In genomic region chr8:106545149-106545548, GRCm38 (mm10) we compare ENCODE assay signal across 19 mouse cellular contexts. TPM values are rescaled to one million over a fixed set of nuclear protein-coding genes. Genes with fewer than 3 reads are reported as not detected.
DNase-seq lines count a peak whose midpoint lies in the region; ATAC-seq and TF ChIP-seq lines count a peak whose summit lies in the region.
"Had no signal": no experiment of that assay in that cellular context is flagged by ENCODE, and none has a peak within 500 bp of the region (broad histone marks: within the 10 kb centered on the region; RNA-seq: fewer than 3 reads in every experiment).

No protein-coding gene starts in this region.

- no peaks in the 10 kb centered on the region for H3K36me3 ChIP-seq in heart, adult 2 months (ENCODE audit: control insufficient read depth, insufficient read depth, low read length)
- peaks cover 15% of the 10 kb centered on the region; the same call in 1 of the 2 replicates for H3K36me3 ChIP-seq in lung, embryonic 14.5 days (ENCODE audit: insufficient read depth)
- no peaks in the 10 kb centered on the region for H3K36me3 ChIP-seq in MEL (ENCODE audit: control insufficient read depth in 1 of 2, insufficient read depth in 2 of 2, low read length in 2 of 2)
- H3K36me3 ChIP-seq: liver, embryonic 15.5 days; midbrain, embryonic 13.5 days; neural tube, embryonic 12.5 days had no signal

- H3K27ac ChIP-seq in heart, adult 2 months: no peak overlapping the region
- H3K27ac ChIP-seq in lung, embryonic 14.5 days (ENCODE audit: low read depth): no peak overlapping the region
- no peak overlapping the region for H3K27ac ChIP-seq in MEL (ENCODE audit: control insufficient read depth, low read depth, low read length)
- H3K27ac ChIP-seq: embryonic facial prominence, embryonic 10.5 days; forebrain, embryonic 10.5 days; hindbrain, embryonic 10.5 days; liver, embryonic 15.5 days; midbrain, embryonic 13.5 days; neural tube, embryonic 12.5 days had no signal

- no peaks in the 10 kb centered on the region for H3K27me3 ChIP-seq in heart, adult 2 months (ENCODE audit: control insufficient read depth, insufficient read depth, low read length)
- H3K27me3 ChIP-seq in lung, embryonic 14.5 days (ENCODE audit: insufficient read depth, low read length): no peaks in the 10 kb centered on the region
- no peaks in the 10 kb centered on the region for H3K27me3 ChIP-seq in MEL (ENCODE audit: control insufficient read depth in 1 of 2, insufficient read depth in 2 of 2, low read length in 2 of 2)
- H3K27me3 ChIP-seq: liver, embryonic 15.5 days; midbrain, embryonic 13.5 days; neural tube, embryonic 12.5 days had no signal

- ATAC-seq in lung, embryonic 14.5 days (ENCODE audit: insufficient read depth): no peak
- peak; percentile 47; the same call in 1 of the 2 replicates for ATAC-seq in megakaryocyte-erythroid progenitor cell, adult 5-6 weeks (replicated peaks; ENCODE audit: low FRiP score, low TSS enrichment, poor library complexity, severe bottlenecking)
- ATAC-seq: midbrain, embryonic 13.5 days had no signal

- TF ChIP-seq EP300 in heart, adult 2 months (IDR thresholded peaks at IDR 0.05; ENCODE audit: insufficient read depth, low read depth, low read length): no peak
- TF ChIP-seq EP300 in MEL (IDR thresholded peaks at IDR 0.05; ENCODE audit: low read depth in 1 of 2, low read length in 2 of 2): no peak

- no peaks in the 10 kb centered on the region for H3K9me3 ChIP-seq in lung, embryonic 14.5 days (ENCODE audit: low read depth, low read length)
- H3K9me3 ChIP-seq in MEL (replicated peaks; ENCODE audit: insufficient read depth, low read length): no peaks in the 10 kb centered on the region
- H3K9me3 ChIP-seq: embryonic facial prominence, embryonic 10.5 days; forebrain, embryonic 10.5 days; hindbrain, embryonic 10.5 days; liver, embryonic 15.5 days; midbrain, embryonic 13.5 days; neural tube, embryonic 12.5 days had no signal

- H3K79me2 ChIP-seq in heart, adult 2 months (replicated peaks; ENCODE audit: control insufficient read depth, insufficient read depth, low read length): no peaks in the 10 kb centered on the region
- H3K79me2 ChIP-seq in MEL (ENCODE audit: control insufficient read depth, insufficient read depth, low read length, poor library complexity): no peaks in the 10 kb centered on the region

- H3K4me1 ChIP-seq in heart, adult 2 months (ENCODE audit: control insufficient read depth, insufficient read depth, low read length): no peaks in the 10 kb centered on the region
- H3K4me1 ChIP-seq in lung, embryonic 14.5 days (ENCODE audit: insufficient read depth): no peaks in the 10 kb centered on the region
- no peaks in the 10 kb centered on the region for H3K4me1 ChIP-seq in MEL (ENCODE audit: control insufficient read depth in 1 of 2, insufficient read depth in 2 of 2, low read length in 2 of 2)
- H3K4me1 ChIP-seq: embryonic facial prominence, embryonic 10.5 days; hindbrain, embryonic 10.5 days; liver, embryonic 15.5 days; midbrain, embryonic 13.5 days; neural tube, embryonic 12.5 days had no signal

- no peak for DNase-seq in heart, adult 2 months
- no peak for DNase-seq in heart, postnatal 25 days (ENCODE audit: low spot score)
- DNase-seq in lung, embryonic 14.5 days: peak; percentile 20
- no peak for DNase-seq in lung, postnatal 10 days
- DNase-seq in MEL (ENCODE audit: low read depth, low spot score): peak; percentile 22
- no peak for DNase-seq in cerebellum, adult 11 months
- no peak for DNase-seq in spleen, adult 12 weeks (ENCODE audit: low spot score)
- DNase-seq: cerebellum, adult 11-12 months had no signal

- no peak for TF ChIP-seq POLR2A in heart, adult 2 months (IDR thresholded peaks at IDR 0.05; ENCODE audit: insufficient read depth, low read depth, low read length)
- no peak for TF ChIP-seq POLR2A in MEL (IDR thresholded peaks at IDR 0.05; ENCODE audit: control insufficient read depth in 1 of 2, insufficient read depth in 1 of 2, low read depth in 1 of 2, low read length in 2 of 2, poor library complexity in 1 of 2)

- intact Hi-C loops in heart, adult 2 months (cut with DNase I): no loop called here
- intact Hi-C loops in heart, postnatal 25 days (cut with DNase I): loop anchor here (1.0 kb wide), 1 partner anchor 102 kb away; no protein-coding TSS in a partner anchor

- H3K9ac ChIP-seq in heart, adult 2 months (ENCODE audit: low read depth, low read length): no peak overlapping the region
- no peak overlapping the region for H3K9ac ChIP-seq in lung, embryonic 14.5 days
- no peak overlapping the region for H3K9ac ChIP-seq in MEL (ENCODE audit: control insufficient read depth, low read depth, low read length, poor library complexity, severe bottlenecking)
- H3K9ac ChIP-seq: liver, embryonic 15.5 days; midbrain, embryonic 13.5 days; neural tube, embryonic 12.5 days had no signal

- H3K4me2 ChIP-seq in lung, embryonic 14.5 days: no peak overlapping the region
- H3K4me2 ChIP-seq: liver, embryonic 15.5 days; midbrain, embryonic 13.5 days; neural tube, embryonic 12.5 days had no signal

- TF ChIP-seq RAD21 in MEL (IDR thresholded peaks at IDR 0.05; ENCODE audit: low read depth, low read length): peak; percentile 44

- WGBS in heart, adult 2 months: 65% methylated on average over 2 of the region's 2 CpGs
- 71% methylated on average over 2 of the region's 2 CpGs for WGBS in lung, embryonic 14.5 days

- peak; percentile 48 for TF ChIP-seq CTCF in heart, adult 2 months (IDR thresholded peaks at IDR 0.05)
- TF ChIP-seq CTCF in lung, embryonic 14.5 days (IDR thresholded peaks at IDR 0.05; ENCODE audit: low read depth): peak; percentile 19
- peak; percentile 27 to 63 (median 46); a peak in 5 of 6 replicates for TF ChIP-seq CTCF in MEL (IDR thresholded peaks at IDR 0.05 in 2 of 3, conservative IDR thresholded peaks at IDR 0.05 in 1 of 3; ENCODE audit: control insufficient read depth in 1 of 3, insufficient read depth in 1 of 3, low read depth in 2 of 3, low read length in 3 of 3, poor library complexity in 1 of 3, severe bottlenecking in 1 of 3)

- H3K4me3 ChIP-seq in heart, adult 2 months: no peak overlapping the region
- no peak overlapping the region for H3K4me3 ChIP-seq in lung, embryonic 14.5 days (ENCODE audit: low read depth, low read length)
- no peak overlapping the region for H3K4me3 ChIP-seq in MEL (ENCODE audit: control insufficient read depth in 1 of 2, insufficient read depth in 1 of 2, low read depth in 2 of 2, low read length in 2 of 2)
- H3K4me3 ChIP-seq: embryonic facial prominence, embryonic 10.5 days; forebrain, embryonic 10.5 days; hindbrain, embryonic 10.5 days; liver, embryonic 15.5 days; midbrain, embryonic 13.5 days; neural tube, embryonic 12.5 days had no signal

TF ChIP-seq in MEL, 35 proteins besides CTCF, POLR2A, EP300 and RAD21:
- TF ChIP-seq USF1 (IDR thresholded peaks at IDR 0.05; ENCODE audit: low read depth, low read length): no peak
- peak; percentile 31; the same call in 1 of the 2 replicates for TF ChIP-seq ZC3H11A (IDR thresholded peaks at IDR 0.05; ENCODE audit: low read depth, low read length)
- peak; percentile 66 for TF ChIP-seq SMC3 (IDR thresholded peaks at IDR 0.05; ENCODE audit: low read depth, low read length)
- TF ChIP-seq GATA1 (IDR thresholded peaks at IDR 0.05; ENCODE audit: low read depth, low read length): no peak

RNA-seq across cellular contexts. Expression of gene Gm10073, which starts 28.1 kb away (rescaled TPM):
- total RNA-seq in heart, adult 2 months (2021): 100 to 1,000 TPM; 109 to 123 TPM
- 31.2 and 34.2 TPM in 2 replicates for polyA plus RNA-seq in heart, adult 2 months (2012; rRNA removed)
- total RNA-seq in heart, postnatal 25 days (2021): 100 to 1,000 TPM; 108 to 113 TPM
- polyA plus RNA-seq in lung, embryonic 14.5 days (2014; fragmentation: Nextera tagmentation; extraction: Ambion mirVana): 10.1 and 11.4 TPM in 2 replicates
- 79.9 and 188 TPM in 2 replicates for total RNA-seq in MEL (2012; rRNA removed)
- 10 to 100 TPM in 1 of 2 experiments, not detected in 1; 71.2 TPM for polyA plus RNA-seq in MEL (2012; ENCODE audit: insufficient read depth in 1 of 2, insufficient read length in 2 of 2, low read depth in 1 of 2, low replicate concordance in 2 of 2, missing spikeins in 1 of 2)
- total RNA-seq in megakaryocyte-erythroid progenitor cell, adult 5-6 weeks (2014; fragmentation: Nextera tagmentation): 32.9 and 41.2 TPM in 2 replicates
- total RNA-seq in megakaryocyte-erythroid progenitor cell, adult 5-6 weeks (2017): 12.5 and 19.6 TPM in 2 replicates

RNA-seq across cellular contexts. Expression of gene Cdh3, which starts 34.5 kb away (rescaled TPM):
- 1 to 10 TPM in 1 of 2 experiments, under 1 TPM in 1; 0.91 to 1.1 TPM for total RNA-seq in heart, adult 2 months (2021)
- 1.2 and 1.4 TPM in 2 replicates for polyA plus RNA-seq in heart, adult 2 months (2012; rRNA removed)
- total RNA-seq in heart, postnatal 25 days (2021): 1 to 10 TPM; 1.3 to 1.6 TPM
- 13.9 and 15.5 TPM in 2 replicates for polyA plus RNA-seq in lung, embryonic 14.5 days (2014; fragmentation: Nextera tagmentation; extraction: Ambion mirVana)
- not detected in 2 replicates for total RNA-seq in MEL (2012; rRNA removed)
- not detected for polyA plus RNA-seq in MEL (2012; ENCODE audit: insufficient read depth in 1 of 2, insufficient read length in 2 of 2, low read depth in 1 of 2, low replicate concordance in 2 of 2, missing spikeins in 1 of 2)
- not detected in 2 replicates for total RNA-seq in megakaryocyte-erythroid progenitor cell, adult 5-6 weeks (2014; fragmentation: Nextera tagmentation)
- total RNA-seq in megakaryocyte-erythroid progenitor cell, adult 5-6 weeks (2017): not detected in 2 replicates

RNA-seq across cellular contexts. Expression of gene 6030452D12Rik, which starts 44.8 kb away (rescaled TPM):
- total RNA-seq in heart, adult 2 months (2021): not detected
- not detected in 2 replicates for polyA plus RNA-seq in heart, adult 2 months (2012; rRNA removed)
- not detected for total RNA-seq in heart, postnatal 25 days (2021)
- polyA plus RNA-seq in lung, embryonic 14.5 days (2014; fragmentation: Nextera tagmentation; extraction: Ambion mirVana): not detected in 2 replicates
- total RNA-seq in MEL (2012; rRNA removed): not detected in 2 replicates
- not detected for polyA plus RNA-seq in MEL (2012; ENCODE audit: insufficient read depth in 1 of 2, insufficient read length in 2 of 2, low read depth in 1 of 2, low replicate concordance in 2 of 2, missing spikeins in 1 of 2)
- not detected in 2 replicates for total RNA-seq in megakaryocyte-erythroid progenitor cell, adult 5-6 weeks (2014; fragmentation: Nextera tagmentation)
- not detected in 2 replicates for total RNA-seq in megakaryocyte-erythroid progenitor cell, adult 5-6 weeks (2017)
- total RNA-seq: adrenal gland, postnatal 4 days; left cerebral cortex, adult 18-20 months had no signal
- polyA plus RNA-seq: embryonic facial prominence, embryonic 10.5 days; forebrain, embryonic 10.5 days; hindbrain, embryonic 10.5 days; kidney, embryonic 16.5 days; liver, embryonic 15.5 days; midbrain, embryonic 13.5 days; neural tube, embryonic 12.5 days; stomach, embryonic 14.5 days had no signal

RNA-seq across cellular contexts. Expression of gene Cdh1, which starts 58.0 kb away (rescaled TPM):
- not detected for total RNA-seq in heart, adult 2 months (2021)
- polyA plus RNA-seq in heart, adult 2 months (2012; rRNA removed): 0.09 and 2.4 TPM in 2 replicates
- under 1 TPM; 0.06 to 0.08 TPM for total RNA-seq in heart, postnatal 25 days (2021)
- 85.3 and 89.8 TPM in 2 replicates for polyA plus RNA-seq in lung, embryonic 14.5 days (2014; fragmentation: Nextera tagmentation; extraction: Ambion mirVana)
- total RNA-seq in MEL (2012; rRNA removed): not detected in 2 replicates
- polyA plus RNA-seq in MEL (2012; ENCODE audit: insufficient read depth in 1 of 2, insufficient read length in 2 of 2, low read depth in 1 of 2, low replicate concordance in 2 of 2, missing spikeins in 1 of 2): not detected
- total RNA-seq in megakaryocyte-erythroid progenitor cell, adult 5-6 weeks (2014; fragmentation: Nextera tagmentation): not detected in 2 replicates
- total RNA-seq in megakaryocyte-erythroid progenitor cell, adult 5-6 weeks (2017): 0.61 TPM in 1 of 2 replicates, not detected in the other

Comparison
In these comparisons a context has a peak if more than half of its experiments do, and no peak if none do; other contexts are left out.
1. DNase-seq: peak in lung, embryonic 14.5 days (single experiment) and MEL (single experiment); none in heart, adult 2 months (0 of 2), heart, postnatal 25 days (single experiment), lung, postnatal 10 days (single experiment), cerebellum, adult 11 months (single experiment) and spleen, adult 12 weeks (single experiment).
2. Peak in every context shown above with its lines, with median percentiles within 50 percentile points of each other: CTCF ChIP-seq.